Mouse (Mus musculus): ENCODE results near the gene Tpbpa.
"Not testable (repeated sequence)": the region's sequence is repeated elsewhere in the genome, so short reads cannot be mapped to it uniquely, and the experiment has no call there.

The Tpbpa gene

GRCm38 (mm10) chr13:60941884-60942283, at the start of gene Tpbpa:
Gene Tpbpa (minus strand): TSS chr13:60941984.
- not testable (repeated sequence) for DNase-seq (ENCODE audit: low spot score)

DNA sequence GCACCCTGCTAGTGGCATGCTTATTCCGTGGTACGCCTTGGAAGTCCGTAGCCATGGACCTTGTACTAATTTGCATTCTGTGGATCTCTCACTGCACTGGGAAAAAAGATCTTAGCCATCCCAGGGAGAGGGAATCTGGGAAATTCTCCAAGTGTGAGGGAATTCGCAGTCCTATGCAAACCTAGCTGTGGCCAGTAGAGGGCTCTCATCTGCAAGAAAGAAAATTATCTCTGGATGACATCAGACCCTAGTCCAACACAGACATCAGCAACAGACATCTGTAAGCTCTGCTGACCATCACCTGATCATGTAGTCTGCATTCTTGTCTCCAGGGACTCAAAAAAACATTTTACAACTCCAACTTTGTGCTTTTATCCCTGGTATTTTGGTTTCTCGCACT, 45.1 kb upstream of the Tpbpa start:
- DNase-seq (ENCODE audit: low spot score), result not testable (repeated sequence)

DNA sequence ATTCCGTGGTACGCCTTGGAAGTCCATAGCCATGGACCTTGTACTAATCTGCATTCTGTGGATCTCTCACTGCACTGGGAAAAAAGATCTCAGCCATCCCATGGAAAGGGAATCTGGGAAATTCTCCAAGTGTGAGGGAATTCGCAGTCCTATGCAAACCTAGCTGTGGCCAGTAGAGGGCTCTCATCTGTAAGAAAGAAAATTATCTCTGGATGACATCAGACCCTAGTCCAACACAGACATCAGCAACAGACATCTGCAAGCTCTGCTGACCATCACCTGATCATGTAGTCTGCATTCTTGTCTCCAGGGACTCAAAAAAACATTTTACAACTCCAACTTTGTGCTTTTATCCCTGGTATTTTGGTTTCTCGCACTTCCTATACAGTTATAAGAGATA, 30.5 kb upstream of the Tpbpa start:
- DNase-seq (ENCODE audit: low spot score), result not testable (repeated sequence)

- not testable (repeated sequence) for DNase-seq (ENCODE audit: low spot score)
Observed at GRCm38 (mm10) chr13:60963985-60964384, 22.2 kb upstream of the Tpbpa start.

- no peak for DNase-seq (ENCODE audit: low spot score)
Observed at GRCm38 (mm10) chr13:60961706-60962105, 19.9 kb upstream of the Tpbpa start.

DNA sequence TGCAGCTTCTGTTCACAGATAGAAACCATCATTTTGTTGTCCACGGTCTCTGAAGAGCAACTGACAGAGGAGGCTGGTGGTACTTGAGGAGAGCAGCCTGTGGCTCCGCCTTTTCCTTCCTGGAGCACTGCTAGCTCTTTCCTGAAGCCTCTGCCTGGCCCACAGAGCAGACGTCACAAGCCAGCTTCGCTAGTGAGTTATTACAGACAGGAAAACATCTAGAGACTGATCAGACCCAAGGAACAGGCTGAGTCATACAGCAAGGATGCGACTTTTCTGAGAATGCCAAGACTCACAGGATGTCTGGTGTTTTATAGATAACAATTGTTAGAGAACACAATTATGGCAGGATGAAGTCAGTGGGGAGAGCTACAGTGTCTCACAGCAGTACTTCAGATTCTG, 5.3 kb downstream of the Tpbpa start, which contains the start of the genes Gm49391 and Ctla2a:
Gene Gm49391 (minus strand): TSS at position 72 of the 402 bp plus-strand sequence.
Gene Ctla2a (minus strand): TSS at position 126 of the 402 bp plus-strand sequence.
- no peak for DNase-seq (ENCODE audit: low spot score)

DNA sequence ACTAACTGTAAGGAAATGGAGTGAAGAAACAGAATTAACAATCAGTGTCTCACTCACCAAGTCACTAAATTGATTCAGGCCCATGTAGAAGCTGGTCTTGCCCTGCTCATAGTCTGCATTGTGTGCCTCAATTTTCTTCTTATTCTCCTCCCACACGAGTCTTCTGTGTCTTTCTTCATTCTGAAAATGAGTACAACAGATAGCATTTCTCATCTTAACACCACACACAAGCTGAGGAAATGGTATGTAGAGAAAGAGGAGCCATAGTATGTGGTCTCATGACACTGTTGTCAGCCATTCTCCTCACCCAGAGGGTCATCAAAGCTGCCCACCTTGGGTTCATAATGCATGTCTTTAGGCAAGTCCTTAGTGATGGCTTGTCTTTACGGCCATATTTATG, 6.3 kb downstream of the Tpbpa start, which contains the start of gene Gm49393:
Gene Gm49393 (minus strand): TSS at position 101 of the 400 bp plus-strand sequence.
- DNase-seq (ENCODE audit: low spot score), result not testable (repeated sequence)

- not testable (repeated sequence) for DNase-seq (ENCODE audit: low spot score)
Observed at GRCm38 (mm10) chr13:60904780-60905179, 37.0 kb downstream of the Tpbpa start, which contains the start of gene Tpbpb. Gene Tpbpb (minus strand): TSS chr13:60904880.

- DNase-seq (ENCODE audit: low spot score), result peak; percentile 6
Observed at GRCm38 (mm10) chr13:60897328-60897727, 44.5 kb downstream of the Tpbpa start, which contains the start of gene Ctla2b. Gene Ctla2b (minus strand): TSS chr13:60897447.

GRCm38 (mm10) chr13:60896794-60897193, 45.0 kb downstream of the Tpbpa start, which contains the start of gene Gm49392:
Gene Gm49392 (minus strand): TSS chr13:60896894.
- DNase-seq (ENCODE audit: low spot score), result not testable (repeated sequence)

- DNase-seq (ENCODE audit: low spot score), result no peak
Observed at GRCm38 (mm10) chr13:60895406-60896160, 46.2 kb downstream of the Tpbpa start.

- DNase-seq (ENCODE audit: low spot score), result no peak
Observed at GRCm38 (mm10) chr13:60892301-60892700, 49.5 kb downstream of the Tpbpa start.
